Mouse (Mus musculus) liver, adult 2 months (tissue): Measurements from ENCODE around the gene Dag1. TPM values are rescaled to one million over a fixed set of nuclear protein-coding genes. Genes with fewer than 3 reads are reported as not detected.
A peak's percentile ranks its signal among the peaks of the same experiment; 100 is the strongest.
"Not testable (repeated sequence)": the region's sequence is repeated elsewhere in the genome, so short reads cannot be mapped to it uniquely, and the experiment has no call there.

Source experiments
- DNase-seq: peaks from one replicate; pipeline ENCODE4 v3.0.0-alpha.2; 2011; ENCODE audit warnings: low read depth, low spot score; ENCODE audit errors: extremely low read depth
- H3K27ac ChIP-seq: fragments of 200-500 bp; replicated peaks from 2 replicates; pipeline ENCODE4 v1.5.1; 2012; ENCODE audit warnings: low read depth, mild to moderate bottlenecking, control low read depth, inconsistent platforms, low read length; ENCODE audit not compliant: insufficient read depth
- H3K27me3 ChIP-seq: fragments of 200-500 bp; 2 replicates; pipeline ENCODE4 v1.6.1; 2012; ENCODE audit warnings: mild to moderate bottlenecking, moderate library complexity, low read length, inconsistent platforms; ENCODE audit not compliant: control insufficient read depth, insufficient read depth
- H3K36me3 ChIP-seq: fragments of 200-500 bp; 2 replicates; pipeline ENCODE4 v1.6.1; 2012; ENCODE audit warnings: low read length, inconsistent platforms; ENCODE audit not compliant: control insufficient read depth, insufficient read depth
- H3K4me1 ChIP-seq: fragments of 200-500 bp; 2 replicates; pipeline ENCODE4 v1.6.1; 2011; ENCODE audit warnings: low read length; ENCODE audit not compliant: control insufficient read depth, insufficient read depth
- H3K4me3 ChIP-seq: fragments of 200-500 bp; 2 replicates; pipeline ENCODE4 v1.5.1; 2011; ENCODE audit warnings: low read depth, mild to moderate bottlenecking, control low read depth, low read length, moderate library complexity; ENCODE audit not compliant: insufficient read depth
- H3K79me2 ChIP-seq: fragments of 200-500 bp; 2 replicates; pipeline ENCODE4 v1.6.1; 2012; ENCODE audit warnings: inconsistent platforms, mild to moderate bottlenecking, low read length, moderate library complexity; ENCODE audit not compliant: control insufficient read depth, insufficient read depth
- H3K9ac ChIP-seq: fragments of 200-500 bp; 2 replicates; pipeline ENCODE4 v1.6.1; 2012; ENCODE audit warnings: low read depth, mild to moderate bottlenecking, control low read depth, inconsistent platforms, low read length
- CTCF ChIP-seq: fragments of 200-500 bp; IDR thresholded peaks from 2 replicates; pipeline ENCODE4 v1.5.1; 2011; ENCODE audit warnings: low read depth, low read length, control low read depth
- POLR2A ChIP-seq: fragments of 200-500 bp; IDR thresholded peaks from 2 replicates; pipeline ENCODE4 v1.6.1; 2011; ENCODE audit warnings: low read length, control low read depth; ENCODE audit not compliant: insufficient read depth; ENCODE audit errors: extremely low read depth
- WGBS: fragments of 180-500 bp; shearing (Covaris S2); methylation state at CpG from one replicate; pipeline ENCODE4 v1.1.7; 2018; 5-methylcytosine and 5-hydroxymethylcytosine counted together
- polyA plus RNA-seq: library from polyadenylated mRNA; depleted of rRNA; stranded (reverse); fragments of >200 nt; gene quantifications from 2 replicates; pipeline ENCODE4 v1.2.3, GENCODE M21; 2012
- total RNA-seq: library from RNA; depleted of rRNA; stranded (reverse); fragments of >200 nt; gene quantifications from 2 replicates; pipeline ENCODE4 v1.2.3, GENCODE M21; 2014

Gene Dag1
- total and polyA plus RNA-seq, 2 experiments = 20.7 to 24.9 TPM

GRCm38 (mm10) chr9:108203015-108203414 is 60.7 kb downstream of the Dag1 start:
- H3K36me3 ChIP-seq = peaks cover 4% of the 10 kb centered on the region; the same call in 1 of the 2 replicates
- no peaks in the 10 kb centered on the region for H3K79me2 ChIP-seq
- H3K27ac ChIP-seq = no peak overlapping the region
- peak; percentile 67 for DNase-seq
- TF ChIP-seq CTCF = peak; percentile 30; the same call in 1 of the 2 replicates
- TF ChIP-seq POLR2A = no peak
- no peaks in the 10 kb centered on the region for H3K27me3 ChIP-seq
- 16% methylated on average over 13 of the region's 13 CpGs for WGBS
- H3K4me1 ChIP-seq = peaks cover 4% of the 10 kb centered on the region; the same call in 1 of the 2 replicates
- H3K4me3 ChIP-seq = no peak overlapping the region
- no peak overlapping the region for H3K9ac ChIP-seq

DNA sequence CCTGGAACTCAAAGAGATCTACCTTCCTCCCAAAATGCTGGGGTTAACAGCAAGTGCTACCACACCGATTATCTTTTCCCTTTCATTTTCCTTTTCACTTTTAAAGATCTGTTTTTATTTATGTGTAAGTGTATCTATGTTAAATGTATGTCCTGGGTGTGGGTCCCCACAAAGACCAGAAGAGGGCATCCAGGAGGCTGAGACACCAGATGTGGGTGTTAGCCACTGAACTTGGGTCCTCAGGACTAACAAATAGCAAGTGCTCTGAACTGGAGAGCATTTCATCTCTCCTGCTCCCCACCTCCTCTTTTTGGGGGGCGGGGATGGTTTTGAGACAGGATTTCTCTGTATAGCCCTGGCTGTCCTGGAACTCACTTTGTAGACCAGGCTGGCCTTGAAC is 61.6 kb downstream of the Dag1 start:
- Histone ChIP-seq H3K27me3 (no peaks in the 10 kb centered on the region), H3K27ac (no peak overlapping the region), H3K4me3 (no peak overlapping the region), H3K79me2 (no peaks in the 10 kb centered on the region), H3K36me3 (peaks cover 4% of the 10 kb centered on the region; the same call in 1 of the 2 replicates), H3K4me1 (peaks cover 4% of the 10 kb centered on the region; the same call in 1 of the 2 replicates), H3K9ac (no peak overlapping the region)
- TF ChIP-seq POLR2A = no peak
- DNase-seq = no peak
- 96% methylated on average over 2 of the region's 2 CpGs for WGBS

GRCm38 (mm10) chr9:108201160-108201559 is 62.6 kb downstream of the Dag1 start:
- under 1% methylated on average over 13 of the region's 13 CpGs for WGBS
- Histone ChIP-seq H3K9ac (0 out of 2 replicates have a peak overlapping the region, but pooled peaks have one; percentile 22), H3K79me2 (no peaks in the 10 kb centered on the region), H3K27ac (no peak overlapping the region), H3K4me1 (peaks cover 4% of the 10 kb centered on the region; the same call in 1 of the 2 replicates), H3K36me3 (no peaks in the 10 kb centered on the region), H3K27me3 (no peaks in the 10 kb centered on the region), H3K4me3 (no peak overlapping the region)
- TF ChIP-seq POLR2A = no peak
- peak; percentile 67 for TF ChIP-seq CTCF
- peak; percentile 94 for DNase-seq

DNA sequence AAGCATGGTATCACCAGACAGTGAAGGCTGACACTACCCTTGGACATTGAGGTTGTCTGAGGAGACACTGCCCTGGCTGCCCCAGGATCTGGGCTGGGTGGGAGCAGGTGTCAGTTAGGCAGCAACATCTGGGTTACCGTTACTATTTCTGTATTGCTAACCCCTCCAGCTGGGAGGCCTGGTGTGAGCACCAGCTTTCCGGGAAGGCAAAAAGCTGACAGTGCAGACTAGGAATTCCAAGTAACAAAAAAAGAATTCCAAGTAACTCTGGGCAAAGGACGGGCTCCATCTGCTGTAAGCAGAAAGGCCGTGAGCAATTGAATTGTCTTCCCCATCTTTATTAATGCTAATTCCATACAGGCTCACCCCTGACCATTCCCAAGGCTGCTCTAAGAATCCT is 65.1 kb downstream of the Dag1 start:
- H3K4me1 ChIP-seq = peaks cover 4% of the 10 kb centered on the region; the same call in 1 of the 2 replicates
- no peak overlapping the region for H3K9ac ChIP-seq
- H3K27me3 ChIP-seq = no peaks in the 10 kb centered on the region
- no peak overlapping the region for H3K4me3 ChIP-seq
- no peaks in the 10 kb centered on the region for H3K36me3 ChIP-seq
- no peak overlapping the region for H3K27ac ChIP-seq
- WGBS = 72% methylated on average over 4 of the region's 4 CpGs
- TF ChIP-seq CTCF (no peak), POLR2A (no peak)
- DNase-seq = no peak
- H3K79me2 ChIP-seq = no peaks in the 10 kb centered on the region

- Histone ChIP-seq H3K4me1 (peaks cover 4% of the 10 kb centered on the region; the same call in 1 of the 2 replicates), H3K36me3 (no peaks in the 10 kb centered on the region), H3K9ac (no peak overlapping the region), H3K79me2 (no peaks in the 10 kb centered on the region), H3K4me3 (no peak overlapping the region), H3K27ac (no peak overlapping the region), H3K27me3 (no peaks in the 10 kb centered on the region)
- no peak for TF ChIP-seq POLR2A
- no peak for TF ChIP-seq CTCF
- no peak for DNase-seq
- 55% methylated on average over 24 of the region's 24 CpGs for WGBS
Observed at GRCm38 (mm10) chr9:108196920-108197677, 66.7 kb downstream of the Dag1 start.

DNA sequence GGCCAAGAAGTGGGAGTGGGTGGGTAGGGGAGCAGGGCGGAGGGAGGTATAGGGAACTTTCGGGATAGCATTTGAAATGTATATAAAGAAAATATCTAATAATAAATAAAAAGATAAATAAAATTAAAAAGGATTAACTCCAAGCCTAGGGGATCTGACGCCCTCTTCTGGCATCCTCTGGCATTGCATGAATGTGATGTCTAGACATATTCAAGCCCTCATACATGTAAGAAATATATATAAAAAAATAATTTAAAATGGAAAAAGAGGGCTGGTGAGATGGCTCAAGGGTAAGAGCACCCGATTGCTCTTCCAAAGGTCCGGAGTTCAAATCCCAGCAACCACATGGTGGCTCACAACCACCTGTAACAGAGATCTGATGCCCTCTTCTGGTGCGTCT is 67.5 kb downstream of the Dag1 start:
- not testable (repeated sequence) for H3K27me3 ChIP-seq, H3K4me1 ChIP-seq, H3K9ac ChIP-seq, H3K36me3 ChIP-seq, H3K79me2 ChIP-seq, H3K27ac ChIP-seq, H3K4me3 ChIP-seq, DNase-seq
- WGBS = 66% methylated on average over 6 of the region's 6 CpGs
